In the genomic region with DNA sequence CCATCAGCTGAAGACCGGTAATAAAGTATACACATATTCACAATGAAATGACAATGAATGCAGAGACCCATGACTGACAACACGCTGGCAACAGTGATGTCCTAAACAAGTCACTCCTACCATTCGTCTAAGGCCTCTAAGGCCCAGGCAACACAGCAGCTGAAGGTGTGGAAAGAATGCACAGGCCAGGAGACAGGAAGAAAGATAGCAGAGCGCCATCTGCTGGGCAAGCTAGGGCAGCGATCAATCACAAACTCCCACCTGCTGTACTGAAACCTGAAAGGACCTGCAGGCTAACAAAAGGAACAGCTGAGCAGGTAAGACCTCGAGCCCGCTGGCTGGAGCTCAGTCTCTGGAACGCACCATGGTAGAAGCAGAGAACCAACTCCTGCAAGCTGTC, we compare ENCODE assay signal across 9 mouse cellular contexts. TPM values are rescaled to one million over a fixed set of nuclear protein-coding genes. Genes with fewer than 3 reads are reported as not detected.
DNase-seq lines count a peak whose midpoint lies in the region; ATAC-seq and TF ChIP-seq lines count a peak whose summit lies in the region.
"Had no signal": no experiment of that assay in that cellular context is flagged by ENCODE, and none has a peak within 500 bp of the region (broad histone marks: within the 10 kb centered on the region; RNA-seq: fewer than 3 reads in every experiment).

No protein-coding gene starts in this region.

- TF ChIP-seq CTCF in brain, embryonic 14.5 days (IDR thresholded peaks at IDR 0.05; ENCODE audit: borderline replicate concordance, extremely low read depth, insufficient read depth, insufficient read length), result peak; percentile 93

- peak; percentile 82 for DNase-seq in ES-E14 (ENCODE audit: low read depth, low spot score)
- DNase-seq in brain, embryonic 14.5 days (ENCODE audit: low read depth), result peak; percentile 85
- DNase-seq in layer of hippocampus, adult 9-10 months (ENCODE audit: low spot score), result peak; percentile 55
- DNase-seq in lung, postnatal 25 days (ENCODE audit: low spot score), result peak; percentile 36
- peak; percentile 72 for DNase-seq in right cerebral cortex, adult 18-20 months
- peak; percentile 30 for DNase-seq in urinary bladder, adult 2 months (ENCODE audit: low spot score)

- H3K36me3 ChIP-seq in ES-E14 (ENCODE audit: control insufficient read depth, insufficient read depth, low read length, poor library complexity, severe bottlenecking), result peaks cover 10% of the 10 kb centered on the region

- in situ Hi-C loops in ES-E14 (cut with MboI; ENCODE audit: low sequenced_read_pairs in 2 of 2, unreplicated experiment in 2 of 2), result loop anchor here (10.0 kb wide), 1 partner anchor 299 kb away; no protein-coding TSS in a partner anchor

- H3K27ac ChIP-seq in ES-E14 (ENCODE audit: insufficient read depth, low read depth, low read length, poor library complexity, severe bottlenecking), result no peak overlapping the region
- H3K27ac ChIP-seq: limb, embryonic 15.5 days had no signal

- peaks cover 0 to 2% of the 10 kb centered on the region in 2 experiments; a peak in 1 of 4 replicates for H3K4me1 ChIP-seq in ES-E14 (ENCODE audit: control insufficient read depth in 2 of 2, insufficient read depth in 2 of 2, low read length in 2 of 2, poor library complexity in 1 of 2)
- H3K4me1 ChIP-seq: limb, embryonic 15.5 days had no signal

- peak; percentile 77 for ATAC-seq in erythroblast, adult 5-6 weeks (replicated peaks; ENCODE audit: low FRiP score, poor library complexity, severe bottlenecking)
- ATAC-seq in hematopoietic stem cell, adult 5-6 weeks (replicated peaks in 1 of 2; ENCODE audit: insufficient read depth in 1 of 2, low FRiP score in 2 of 2, low TSS enrichment in 1 of 2, low read depth in 1 of 2, poor library complexity in 2 of 2, severe bottlenecking in 2 of 2), result peak; percentile 51 to 72; a peak in 3 of 4 replicates

- TF ChIP-seq POLR2A in brain, embryonic 14.5 days (IDR thresholded peaks at IDR 0.05; ENCODE audit: borderline replicate concordance, extremely low read depth, insufficient read depth, insufficient read length, poor library complexity, severe bottlenecking), result no peak

- no peaks in the 10 kb centered on the region for H3K9me3 ChIP-seq in ES-E14 (ENCODE audit: control insufficient read depth, insufficient read depth, low read depth, low read length)
- H3K9me3 ChIP-seq: limb, embryonic 15.5 days had no signal

- H3K4me3 ChIP-seq in ES-E14 (ENCODE audit: insufficient read depth in 1 of 2, low read depth in 1 of 2, low read length in 2 of 2, poor library complexity in 1 of 2, severe bottlenecking in 1 of 2), result no peak overlapping the region
- H3K4me3 ChIP-seq: limb, embryonic 15.5 days had no signal

- no peak overlapping the region for H3K9ac ChIP-seq in ES-E14 (ENCODE audit: insufficient read depth, low read depth, low read length, poor library complexity, severe bottlenecking)
- H3K9ac ChIP-seq: limb, embryonic 15.5 days had no signal

TF ChIP-seq in ES-E14, 5 proteins besides CTCF, POLR2A, EP300 and RAD21:
- no peak for TF ChIP-seq ZNF384 (IDR thresholded peaks at IDR 0.05; ENCODE audit: low read depth, low read length)
- TF ChIP-seq HCFC1 (IDR thresholded peaks at IDR 0.05; ENCODE audit: borderline replicate concordance, insufficient read depth, low read length), result no peak
- TF ChIP-seq MAFK (IDR thresholded peaks at IDR 0.05; ENCODE audit: insufficient read depth, low read depth, low read length), result no peak
- TF ChIP-seq CHD2 (IDR thresholded peaks at IDR 0.05; ENCODE audit: low read depth, low read length), result no peak
- peak; percentile 59; the same call in 1 of the 2 replicates for TF ChIP-seq ZC3H11A (IDR thresholded peaks at IDR 0.05; ENCODE audit: borderline replicate concordance, low read depth, low read length)
TF ChIP-seq in ES-E14: peak in this region for 1.

RNA-seq across cellular contexts. Expression of a gene that starts 48.6 kb away (rescaled TPM):
- total RNA-seq in ES-E14 (2012; rRNA removed), result 21.7 and 25.7 TPM in 2 replicates
- polyA plus RNA-seq in brain, embryonic 14.5 days (2012; rRNA removed), result 29.4 and 31.3 TPM in 2 replicates
- total RNA-seq in erythroblast, adult 5-6 weeks (2015; ENCODE audit: low replicate concordance), result 22.7 and 36.6 TPM in 2 replicates
- total RNA-seq in erythroblast, adult 5-6 weeks (2017; ENCODE audit: low replicate concordance), result 17.1 and 21.3 TPM in 2 replicates
- total RNA-seq in hematopoietic stem cell, adult 5-6 weeks (2017), result 17.8 and 22.3 TPM in 2 replicates
- polyA plus RNA-seq in urinary bladder, adult 2 months (2012; rRNA removed), result 9.2 and 10.3 TPM in 2 replicates

RNA-seq across cellular contexts. Expression of a gene that starts 48.8 kb away (rescaled TPM):
- total RNA-seq in ES-E14 (2012; rRNA removed), result 28.1 and 32.7 TPM in 2 replicates
- polyA plus RNA-seq in brain, embryonic 14.5 days (2012; rRNA removed), result 7.4 and 9.3 TPM in 2 replicates
- total RNA-seq in erythroblast, adult 5-6 weeks (2015; ENCODE audit: low replicate concordance), result 3.1 and 8.3 TPM in 2 replicates
- 1.2 and 3.8 TPM in 2 replicates for total RNA-seq in erythroblast, adult 5-6 weeks (2017; ENCODE audit: low replicate concordance)
- 25.9 and 33.6 TPM in 2 replicates for total RNA-seq in hematopoietic stem cell, adult 5-6 weeks (2017)
- polyA plus RNA-seq in urinary bladder, adult 2 months (2012; rRNA removed), result 42.1 and 42.5 TPM in 2 replicates

Comparison
In these comparisons a context has a peak if more than half of its experiments do, and no peak if none do; other contexts are left out.
1. DNase-seq: peak in every context shown above with its lines; median percentile 85 in brain, embryonic 14.5 days; 82 in ES-E14; 72 in right cerebral cortex, adult 18-20 months; 55 in layer of hippocampus, adult 9-10 months; 36 in lung, postnatal 25 days; 30 in urinary bladder, adult 2 months.